Mouse (Mus musculus): Measurements from ENCODE around the gene Hspb3.

Gene Hspb3

DNA sequence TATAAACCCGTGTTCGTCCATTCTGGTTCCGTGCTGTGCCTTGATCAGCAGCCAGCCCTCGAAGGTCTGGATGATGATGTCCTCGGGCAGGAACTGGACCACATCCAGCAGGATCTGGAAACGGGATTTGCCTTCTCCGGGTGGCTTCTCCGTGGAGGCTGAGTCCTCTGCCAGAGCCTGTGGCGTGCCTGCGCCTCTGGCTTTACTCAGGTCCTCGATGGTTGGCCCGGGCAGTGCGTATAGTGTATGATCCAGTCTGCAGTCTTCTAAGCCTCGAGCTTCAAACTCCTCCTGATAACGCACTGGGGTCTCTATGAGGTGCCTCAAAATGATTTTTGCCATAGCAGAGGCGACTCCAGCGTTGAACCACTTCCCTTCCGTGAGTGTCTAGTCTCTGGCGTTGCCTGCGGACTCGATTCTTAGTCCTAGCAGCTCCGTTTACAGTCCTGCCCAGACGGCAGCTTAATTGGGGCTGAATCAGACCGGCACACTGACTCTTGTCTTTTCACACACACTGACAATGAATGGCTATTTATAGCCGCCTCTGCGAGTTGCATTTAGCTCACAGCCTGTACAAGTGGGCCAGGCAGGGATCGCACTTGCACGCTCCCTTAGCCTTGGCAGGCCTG, at the start of gene Hspb3:
Gene Hspb3, minus strand, starts transcription at position 526 of the 629 bp plus-strand sequence.
- in situ Hi-C loops (cut with MboI, MseI): no loop called here

DNA sequence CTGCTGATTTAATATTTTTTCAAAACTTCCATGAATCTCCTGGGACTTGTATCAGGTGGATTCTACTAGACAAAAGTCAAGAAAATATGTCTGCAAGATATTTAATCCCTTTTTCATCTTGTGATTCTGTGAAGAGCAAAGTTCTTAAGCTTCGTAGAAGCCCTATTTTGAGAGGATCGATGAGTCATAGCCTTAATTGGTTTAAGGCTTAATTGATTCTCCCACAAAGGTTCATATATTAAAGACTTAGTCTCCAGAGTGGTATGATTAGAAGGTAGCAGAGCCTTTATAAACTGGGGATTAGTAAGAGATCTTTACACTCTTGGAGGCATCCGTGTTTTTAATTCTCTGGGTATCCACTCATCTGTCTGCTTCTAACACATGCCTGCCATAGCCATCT, 49.7 kb upstream of the Hspb3 start:
- in situ Hi-C loops (cut with MboI, MseI): no loop called here

DNA sequence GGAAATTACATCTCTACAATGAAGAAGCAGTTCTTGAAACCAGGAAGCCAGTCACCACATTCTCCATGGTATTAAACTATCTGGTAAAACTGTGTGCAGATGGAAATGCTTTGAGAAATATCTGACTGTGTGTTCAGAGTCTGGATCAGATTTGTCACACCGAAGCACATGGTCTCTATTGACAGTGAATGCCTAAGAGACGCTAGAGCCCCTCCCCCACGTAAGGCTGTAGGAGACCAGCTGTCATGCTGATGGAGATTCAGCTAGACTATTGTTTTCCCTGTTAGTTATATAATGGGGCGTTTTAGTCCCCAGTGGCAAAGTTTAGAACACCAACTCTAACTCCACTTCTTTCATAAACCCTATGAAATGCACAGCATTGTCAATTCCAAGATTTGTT, 42.7 kb upstream of the Hspb3 start:
- in situ Hi-C loops (cut with MboI, MseI): no loop called here

DNA sequence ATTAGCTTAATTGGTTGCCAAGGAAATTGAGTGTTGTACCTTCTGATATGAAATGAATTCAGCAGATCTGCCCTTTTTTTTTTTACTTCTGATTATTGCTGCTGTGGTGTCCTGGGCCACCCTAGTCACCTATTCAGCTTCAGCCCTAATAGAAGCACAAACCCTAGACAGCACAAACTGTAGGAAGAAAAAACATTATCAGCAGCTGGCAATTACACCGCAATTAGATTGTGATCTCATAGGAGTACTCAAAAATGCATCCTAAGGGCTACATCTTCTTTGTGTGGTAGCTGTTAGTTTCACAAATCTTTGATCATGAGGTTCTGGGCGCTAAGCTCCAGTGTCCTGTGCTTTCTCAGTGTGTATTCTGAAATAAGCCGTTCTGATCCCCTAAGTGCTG, 37.7 kb upstream of the Hspb3 start:
- in situ Hi-C loops (cut with MboI, MseI): loop anchor here in 1 of 2 experiments (5.0 kb wide), 1 partner anchor 61 kb away; no protein-coding TSS in a partner anchor

DNA sequence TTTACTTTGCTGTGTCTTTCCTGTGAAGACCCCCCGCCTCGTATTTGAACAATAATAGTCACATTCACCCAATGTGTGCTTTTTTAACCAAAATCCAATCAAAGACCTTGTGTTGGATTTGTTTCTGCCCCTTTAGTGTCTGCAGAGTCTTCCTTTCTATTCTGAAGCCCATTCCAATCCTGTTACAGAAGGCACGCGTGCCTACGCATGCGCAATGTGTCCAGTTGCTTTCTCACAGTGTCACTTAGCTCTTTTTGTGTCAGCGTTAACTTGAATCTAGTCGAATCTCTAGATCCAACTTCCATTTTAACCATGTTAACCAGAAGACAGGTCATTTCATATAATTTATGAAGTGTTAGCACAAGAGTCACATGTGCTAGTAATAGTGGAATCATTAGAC, 36.5 kb upstream of the Hspb3 start:
- in situ Hi-C loops (cut with MboI, MseI): loop anchor here in 1 of 2 experiments (5.0 kb wide), 2 partner anchors 62 to 162 kb away; no protein-coding TSS in a partner anchor

DNA sequence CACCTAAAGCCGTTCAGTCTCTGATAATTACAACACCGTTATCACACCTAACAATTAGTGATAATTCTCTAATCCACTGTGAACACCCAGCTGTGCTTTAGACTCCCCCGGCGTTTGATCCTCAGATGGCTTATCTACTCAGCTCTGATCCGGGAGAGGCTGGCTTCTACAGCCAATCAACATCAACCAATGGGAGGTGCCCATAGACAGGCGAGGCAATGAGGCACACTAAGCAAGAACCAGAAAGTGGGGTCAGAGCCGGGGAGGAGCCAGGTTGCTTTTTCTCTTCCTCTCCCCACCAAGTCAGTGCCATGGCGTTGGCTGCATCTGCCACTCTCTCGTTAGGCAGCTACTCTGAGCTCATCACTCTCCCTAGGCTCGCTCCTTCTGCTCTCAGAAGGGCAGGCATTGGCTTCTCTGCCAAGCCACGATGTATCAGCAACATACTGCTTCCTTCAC, 36.0 kb upstream of the Hspb3 start:
- in situ Hi-C loops (cut with MboI, MseI): loop anchor here in 1 of 2 experiments (5.0 kb wide), 1 partner anchor 163 kb away; no protein-coding TSS in a partner anchor

DNA sequence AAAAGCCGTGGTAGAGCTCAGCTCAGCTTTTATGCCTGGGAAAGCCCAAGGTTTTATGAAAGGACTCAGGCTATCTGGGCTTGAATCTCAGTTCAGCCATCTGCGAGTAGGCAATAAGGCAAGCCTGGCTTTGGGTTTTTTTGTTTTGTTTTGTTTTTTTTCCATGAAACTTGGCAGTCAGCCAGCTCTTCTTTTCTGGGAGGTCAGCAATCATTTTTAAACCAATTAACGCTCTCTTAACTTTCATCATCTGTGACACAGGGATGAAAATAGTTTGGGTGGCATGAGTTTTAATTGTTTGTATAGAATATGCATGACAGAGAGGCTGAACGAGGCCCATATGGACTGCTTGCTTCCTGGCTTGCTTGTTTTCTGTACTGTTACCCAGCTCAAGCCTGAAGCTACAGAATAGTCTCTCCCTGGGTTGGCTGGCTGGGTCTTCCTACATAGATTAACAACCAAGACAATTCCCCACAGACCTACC, 33.4 kb upstream of the Hspb3 start:
- in situ Hi-C loops (cut with MboI, MseI): loop anchor here in 1 of 2 experiments (5.0 kb wide), 1 partner anchor 165 kb away; no protein-coding TSS in a partner anchor

DNA sequence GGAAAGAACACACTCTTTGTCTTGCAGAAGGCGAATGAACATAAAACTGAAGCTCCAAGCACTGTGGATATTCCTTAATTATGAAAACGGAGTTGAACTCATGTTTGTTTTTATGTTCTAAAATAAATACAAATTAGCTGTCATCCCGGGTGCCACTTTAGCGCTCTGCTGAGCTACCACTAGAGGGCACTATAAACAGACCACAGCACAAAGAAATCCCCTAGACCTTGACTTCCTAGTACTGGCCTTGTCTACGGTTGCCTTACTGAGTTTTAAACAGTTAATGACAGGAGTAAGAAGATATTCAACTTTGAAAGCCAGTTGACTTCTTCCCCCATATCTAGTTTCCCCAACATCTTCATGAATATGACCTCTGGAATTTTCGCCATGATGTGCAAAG, 29.9 kb upstream of the Hspb3 start:
- in situ Hi-C loops (cut with MboI, MseI): loop anchor here in 1 of 2 experiments (5.0 kb wide), 1 partner anchor 174 kb away; no protein-coding TSS in a partner anchor

DNA sequence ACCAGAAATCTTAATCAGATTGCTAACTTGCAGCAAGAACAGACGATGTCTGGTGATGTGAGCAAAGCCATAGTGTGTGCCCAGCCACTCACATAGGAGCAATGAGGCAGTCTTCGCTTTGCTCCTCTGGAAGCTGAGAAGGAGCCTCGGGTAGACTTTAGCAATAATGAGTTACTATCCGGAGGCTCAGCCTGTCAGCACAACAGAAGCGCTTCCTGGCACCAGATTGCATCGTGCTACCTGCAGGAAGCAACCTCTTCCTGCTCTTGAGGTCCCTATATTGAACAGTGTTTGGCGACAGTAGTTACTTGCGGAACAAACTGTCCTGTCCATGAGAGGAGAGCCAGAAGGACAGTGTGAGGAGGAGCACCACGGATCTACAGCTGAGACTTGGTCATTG, 28.2 kb upstream of the Hspb3 start:
- in situ Hi-C loops (cut with MboI, MseI): loop anchor here in 1 of 2 experiments (5.0 kb wide), 1 partner anchor 176 kb away; no protein-coding TSS in a partner anchor

DNA sequence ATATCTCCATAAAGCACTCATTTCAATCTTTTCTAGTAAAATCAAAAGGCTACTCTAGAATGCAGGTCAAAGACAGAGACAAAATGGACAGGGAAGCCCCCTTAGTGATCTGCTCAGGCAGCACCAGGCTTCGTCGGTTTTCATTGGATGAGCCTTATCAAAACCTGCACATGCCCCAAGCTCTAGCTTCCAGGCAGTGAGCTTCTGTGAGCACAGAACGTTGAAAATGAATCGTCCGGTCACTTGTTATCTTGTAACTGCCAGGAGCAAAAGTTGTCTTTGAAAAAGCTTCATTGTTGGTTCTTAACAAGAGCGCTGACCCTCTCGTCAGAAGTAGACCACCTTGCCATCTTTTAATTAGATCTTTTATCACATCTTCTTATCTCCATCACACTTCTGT, 26.4 kb upstream of the Hspb3 start:
- in situ Hi-C loops (cut with MboI, MseI): loop anchor here in 1 of 2 experiments (5.0 kb wide), 1 partner anchor 177 kb away; no protein-coding TSS in a partner anchor

DNA sequence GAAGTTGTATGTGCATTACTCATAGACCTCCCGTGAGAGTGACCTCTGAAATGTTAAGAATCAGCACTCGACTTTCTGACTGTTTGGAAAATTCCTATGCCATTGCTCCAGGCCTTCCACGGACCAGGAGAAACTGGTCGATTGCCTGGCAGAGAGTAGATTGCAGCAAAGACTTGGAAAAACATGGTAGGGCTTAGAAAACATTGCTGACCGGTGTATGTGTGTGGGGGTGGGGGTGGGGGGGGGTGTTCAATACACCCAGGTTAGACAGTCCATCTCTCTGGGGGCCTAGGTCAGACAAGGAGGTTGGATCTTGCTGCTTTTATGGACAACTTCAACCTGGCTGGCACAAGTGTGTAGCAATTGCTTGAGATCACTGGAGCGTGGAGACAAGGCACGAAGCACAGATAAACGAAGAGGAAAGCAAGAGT, 23.2 kb upstream of the Hspb3 start:
- in situ Hi-C loops (cut with MboI, MseI): no loop called here

DNA sequence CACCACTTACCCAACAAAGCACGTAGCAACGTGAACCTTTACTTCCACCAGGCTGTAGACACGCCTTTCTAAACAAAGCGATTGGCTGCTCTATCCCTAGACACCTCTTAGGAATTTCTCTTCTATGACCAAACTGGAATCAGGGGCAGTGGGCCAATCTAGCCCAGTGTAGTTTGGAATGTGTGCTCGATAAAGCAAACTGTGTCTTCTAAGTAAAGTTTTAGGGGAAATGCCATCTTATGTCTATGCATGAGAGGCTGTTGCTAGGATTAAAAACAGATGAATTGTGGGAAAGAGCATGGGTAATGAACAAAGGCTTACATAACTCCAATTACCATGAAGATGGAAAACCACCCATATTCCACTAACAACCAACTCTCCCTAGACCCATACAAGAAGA, 19.3 kb upstream of the Hspb3 start:
- in situ Hi-C loops (cut with MboI, MseI): no loop called here

DNA sequence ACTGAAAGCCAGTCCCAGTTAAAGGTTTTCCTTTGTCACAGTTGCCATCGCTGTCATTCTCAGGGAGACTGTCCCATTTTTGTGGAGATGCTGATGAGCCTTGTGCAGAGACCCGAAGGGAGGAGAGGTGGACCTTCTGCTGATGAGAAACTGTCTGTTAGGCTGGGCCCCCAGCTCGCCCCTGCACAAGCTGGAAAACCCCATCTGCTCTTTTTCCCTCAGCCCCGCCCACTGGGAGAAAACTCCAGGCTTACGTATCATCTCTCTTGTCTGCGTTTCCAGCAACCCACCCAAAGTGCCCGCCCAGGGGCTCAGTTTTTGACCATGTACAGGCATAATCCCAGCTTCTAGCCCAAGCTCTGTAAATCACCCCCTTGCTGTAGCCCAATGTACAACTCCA, 17.2 kb upstream of the Hspb3 start:
- in situ Hi-C loops (cut with MboI, MseI): no loop called here

DNA sequence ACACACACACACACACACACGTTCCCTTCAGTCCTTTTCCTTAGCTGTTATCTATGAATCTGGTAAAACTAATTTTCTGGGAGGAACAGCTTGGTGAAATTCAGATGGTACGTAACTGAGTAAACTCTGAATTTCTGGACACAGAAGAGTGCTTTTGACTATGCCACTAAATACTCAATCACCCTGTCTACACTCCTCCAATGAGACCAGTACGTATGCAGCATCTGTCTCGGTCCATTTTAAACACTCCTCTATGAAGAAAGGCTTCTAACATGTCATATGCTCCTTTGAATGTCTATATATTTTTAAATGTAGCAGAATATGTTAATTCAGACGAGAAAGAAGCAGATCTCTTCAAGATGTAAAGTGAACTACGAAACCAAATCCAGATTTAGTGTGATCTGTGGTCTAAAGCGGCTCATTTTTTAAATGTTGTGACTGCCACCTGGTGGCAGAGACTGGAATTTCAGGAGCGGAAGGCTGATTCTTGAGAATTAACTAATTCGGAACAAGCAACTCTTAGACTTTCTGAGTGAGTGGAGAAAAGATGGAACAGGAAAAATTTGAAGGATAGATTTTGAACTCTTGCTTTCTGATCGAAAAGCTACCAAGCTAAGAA, 6.1 kb upstream of the Hspb3 start:
- in situ Hi-C loops (cut with MboI, MseI): loop anchor here in 1 of 2 experiments (5.0 kb wide), 1 partner anchor 347 kb away; no protein-coding TSS in a partner anchor

DNA sequence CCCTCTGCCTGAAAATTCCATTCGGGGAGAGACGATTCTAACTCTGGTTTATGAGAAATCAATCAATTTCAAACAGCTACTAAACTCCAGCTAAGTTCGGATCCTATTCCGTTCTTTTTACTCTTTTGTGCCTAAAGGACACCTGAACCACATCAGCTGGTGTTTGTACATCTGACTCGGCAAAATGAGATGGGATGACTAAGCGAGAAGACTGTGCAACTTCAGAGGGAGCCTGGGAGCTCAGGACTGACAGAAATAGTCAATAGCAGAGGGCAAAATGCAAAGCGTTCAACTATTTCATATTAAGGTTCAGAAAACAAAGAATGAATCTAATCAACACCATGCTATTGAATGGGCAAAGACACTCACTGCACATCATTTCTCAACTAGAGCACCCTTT, 407 bp upstream of the Hspb3 start:
- in situ Hi-C loops (cut with MboI, MseI): no loop called here

DNA sequence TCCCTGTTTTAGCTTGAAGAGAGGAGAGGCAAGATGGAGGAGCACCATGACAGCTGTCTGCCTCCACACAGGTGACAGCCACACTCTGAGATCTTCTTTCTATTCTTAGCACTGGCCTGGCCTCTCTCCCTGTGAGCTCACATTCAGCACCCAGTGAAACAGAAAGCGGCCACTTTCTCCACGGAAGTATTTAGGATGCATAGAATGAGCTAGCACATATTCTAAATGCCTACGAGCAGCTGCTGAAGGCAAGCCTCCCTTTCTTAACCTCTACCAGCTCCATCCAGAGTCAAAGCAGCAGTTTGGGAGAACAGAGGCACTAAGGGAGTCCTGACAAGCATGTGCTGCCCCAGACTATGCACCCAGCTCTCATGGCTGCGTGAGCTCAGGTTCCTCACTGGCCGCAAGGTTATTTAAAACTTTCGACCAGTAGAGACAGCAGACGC, 1.6 kb downstream of the Hspb3 start:
- in situ Hi-C loops (cut with MboI, MseI): no loop called here

DNA sequence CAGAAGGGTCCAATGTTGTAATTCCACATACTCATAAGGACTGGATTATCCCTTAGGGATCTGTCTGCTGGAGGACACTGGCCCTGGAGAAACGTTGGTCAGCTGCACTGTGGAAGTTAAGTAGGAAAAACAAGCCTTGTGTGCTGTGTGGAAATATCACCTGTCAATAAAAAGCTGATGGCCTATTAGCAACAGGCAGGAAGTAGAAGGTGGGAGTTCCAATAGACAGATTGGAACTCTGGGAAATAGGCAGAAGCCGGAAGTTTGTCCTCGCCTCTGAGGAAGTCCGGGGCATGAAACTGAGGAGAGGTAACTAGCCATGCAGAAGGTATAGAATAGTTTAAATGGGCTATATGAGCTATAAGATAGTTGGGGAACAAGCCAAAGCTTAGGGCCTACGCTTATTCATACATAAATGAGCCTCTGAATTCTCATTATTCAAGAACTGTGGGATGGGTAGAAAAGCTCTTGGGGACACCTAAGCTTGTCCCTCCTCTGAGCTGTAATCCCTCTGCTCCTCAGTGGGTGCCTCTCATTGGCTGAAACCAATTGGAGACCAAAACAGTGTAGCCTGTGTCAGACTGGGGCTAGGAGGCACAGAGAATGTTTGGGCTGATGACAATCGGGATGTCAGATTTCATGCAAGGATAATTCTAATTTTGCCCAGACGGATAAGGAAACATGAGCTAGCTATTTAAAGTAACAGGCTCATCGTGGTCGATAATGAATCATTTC, 2.7 kb downstream of the Hspb3 start:
- in situ Hi-C loops (cut with MboI, MseI): no loop called here

DNA sequence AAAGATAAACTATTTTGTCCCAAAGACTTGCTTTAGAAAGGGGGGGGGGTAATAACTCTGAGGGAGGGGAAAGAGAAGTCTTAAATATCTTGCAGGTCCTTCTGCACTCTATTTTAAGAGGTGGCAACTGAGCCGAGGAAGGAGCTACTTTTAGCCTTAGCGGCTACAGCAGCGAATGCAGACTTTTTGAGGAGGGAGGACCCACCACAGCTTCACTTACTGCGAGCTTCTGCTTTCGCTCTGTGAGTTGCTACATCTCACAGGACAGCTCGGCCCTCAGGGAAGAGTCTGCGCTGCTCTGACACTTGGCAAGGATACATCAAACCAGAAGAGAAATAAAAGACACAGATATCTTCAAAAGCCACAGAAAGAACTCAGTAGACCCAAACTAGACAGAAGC, 6.3 kb downstream of the Hspb3 start:
- in situ Hi-C loops (cut with MboI, MseI): no loop called here

DNA sequence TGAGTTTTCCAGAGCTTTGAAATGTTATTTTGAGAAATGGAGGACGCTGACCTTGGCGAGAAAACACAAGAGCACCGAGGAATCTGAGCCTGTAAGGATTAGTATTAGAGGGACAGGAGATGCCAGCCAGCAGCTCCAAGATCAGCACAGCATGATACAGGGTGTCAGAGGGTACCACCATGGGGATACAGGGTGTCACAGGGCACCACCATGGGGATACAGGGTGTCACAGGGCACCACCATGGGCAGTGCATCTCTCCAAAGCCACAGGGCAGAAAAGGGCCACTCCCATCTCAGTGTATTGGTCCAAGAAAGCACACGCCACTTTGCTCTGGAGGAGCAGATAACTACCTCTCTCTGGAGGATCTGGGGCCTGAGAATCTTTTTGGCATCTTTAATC, 6.8 kb downstream of the Hspb3 start:
- in situ Hi-C loops (cut with MboI, MseI): no loop called here

DNA sequence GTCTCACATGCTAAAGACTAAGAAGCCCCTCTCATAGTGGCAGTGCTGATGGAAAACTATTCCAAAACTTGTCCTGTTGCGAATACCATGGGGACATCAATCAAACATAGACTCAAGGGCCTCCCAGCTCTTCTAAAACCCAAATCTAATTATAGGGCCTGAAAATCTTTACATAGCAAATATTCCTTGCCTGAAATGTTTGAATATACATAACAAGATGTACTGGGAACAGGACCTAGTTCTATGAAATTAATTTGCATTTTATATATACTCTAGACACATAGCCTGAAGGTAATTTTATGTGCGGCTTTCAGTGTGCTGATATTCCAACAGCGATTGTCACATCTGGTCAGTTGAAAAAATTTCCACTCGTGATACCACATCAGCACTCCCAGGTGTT, 8.0 kb downstream of the Hspb3 start:
- in situ Hi-C loops (cut with MboI, MseI): no loop called here

DNA sequence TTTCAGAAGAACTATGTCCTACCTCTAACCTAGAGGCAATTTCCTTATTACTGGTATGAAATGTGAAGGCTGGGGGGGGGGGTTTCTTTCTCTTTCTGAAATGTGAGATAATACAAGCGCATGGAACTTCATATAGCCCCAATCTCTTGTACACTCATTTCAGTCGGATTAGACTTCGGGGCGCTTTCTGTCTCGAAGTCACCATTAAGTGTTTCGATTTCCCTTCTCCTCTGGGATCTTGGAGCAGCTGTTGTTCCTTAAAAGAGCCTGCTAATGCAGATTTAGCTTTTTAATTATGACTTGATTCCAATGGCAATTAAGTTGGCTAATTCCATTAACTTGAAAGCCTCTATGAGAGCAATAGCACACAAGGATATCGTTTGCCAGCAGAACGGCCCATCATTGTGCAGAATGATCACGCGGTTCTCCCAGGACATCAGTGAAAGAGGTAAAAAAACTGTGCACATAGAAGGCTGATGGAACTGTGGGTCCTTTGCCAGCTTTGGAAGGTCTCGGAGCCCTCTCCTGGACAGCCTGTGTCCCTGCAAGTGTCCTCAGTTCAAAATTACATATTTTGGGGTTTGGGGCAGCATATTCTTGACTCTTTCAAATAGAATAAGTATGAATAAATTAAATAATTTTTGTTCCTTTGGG, 22.4 kb downstream of the Hspb3 start:
- in situ Hi-C loops (cut with MboI, MseI): no loop called here
